Mouse (Mus musculus): ENCODE results near the gene Gm21719.
"Not testable (repeated sequence)": the region's sequence is repeated elsewhere in the genome, so short reads cannot be mapped to it uniquely, and the experiment has no call there.

Gene Gm21719

GRCm38 (mm10) chrY:6682772-6683171 is at the start of gene Gm21719:
Gene Gm21719 (minus strand): TSS chrY:6682872.
- DNase-seq (ENCODE audit: low spot score in 2 of 2) = not testable (repeated sequence)
